Mouse (Mus musculus): ENCODE measurements around the gene Hist1h4h. TPM values are rescaled to one million over a fixed set of nuclear protein-coding genes. Genes with fewer than 3 reads are reported as not detected.

The Hist1h4h gene
- 5.1 and 5.6 TPM in 2 replicates for polyA plus RNA-seq (2014; fragmentation: Nextera tagmentation; extraction: Ambion mirVana)

- under 1% methylated on average over 43 of the region's 70 CpGs for WGBS
- Histone ChIP-seq H3K27ac (replicated peaks; ENCODE audit: low read depth, low read length) (peak within 1 kb of the TSS; percentile 99), H3K4me2 (ENCODE audit: low read depth, low read length) (peak within 1 kb of the TSS; percentile 78), H3K9me3 (ENCODE audit: control insufficient read depth, low read length) (no peaks in the 10 kb centered on the region), H3K9ac (ENCODE audit: low read depth, low read length) (peak within 1 kb of the TSS; percentile 79), H3K36me3 (ENCODE audit: control insufficient read depth, insufficient read depth, low read length) (no peaks in the 10 kb centered on the region), H3K4me1 (ENCODE audit: control insufficient read depth, insufficient read depth, low read length) (peaks cover 23% of the 10 kb centered on the region), H3K4me3 (ENCODE audit: low read depth, low read length) (peak within 1 kb of the TSS; percentile 56), H3K27me3 (replicated peaks; ENCODE audit: control insufficient read depth, insufficient read depth, low read length) (no peaks in the 10 kb centered on the region)
- DNase-seq (ENCODE audit: low spot score) = peak; percentile 98
- peak; percentile 84 for ATAC-seq (ENCODE audit: low read depth)
Observed at GRCm38 (mm10) chr13:23530901-23531875, at the start of gene Hist1h4h. Hist1h4h (plus strand) TSS chr13:23531050.

GRCm38 (mm10) chr13:23483153-23483552 lies 47.7 kb upstream of the Hist1h4h start:
- WGBS = 85% methylated on average over 2 of the region's 2 CpGs

GRCm38 (mm10) chr13:23485271-23485670 lies 45.6 kb upstream of the Hist1h4h start:
- no peaks in the 10 kb centered on the region for H3K36me3 ChIP-seq (ENCODE audit: control insufficient read depth, insufficient read depth, low read length)
- ATAC-seq (ENCODE audit: low read depth) (no peak), DNase-seq (ENCODE audit: low spot score) (peak; percentile 45)
- no peaks in the 10 kb centered on the region for H3K27me3 ChIP-seq (replicated peaks; ENCODE audit: control insufficient read depth, insufficient read depth, low read length)
- H3K27ac ChIP-seq (replicated peaks; ENCODE audit: low read depth, low read length) = no peak overlapping the region
- 33% methylated on average over 5 of the region's 5 CpGs for WGBS
- H3K4me3 ChIP-seq (ENCODE audit: low read depth, low read length) = no peak overlapping the region
- H3K4me1 ChIP-seq (ENCODE audit: control insufficient read depth, insufficient read depth, low read length) = peaks cover 13% of the 10 kb centered on the region; the same call in 1 of the 2 replicates
- no peak overlapping the region for H3K9ac ChIP-seq (ENCODE audit: low read depth, low read length)
- H3K4me2 ChIP-seq (ENCODE audit: low read depth, low read length) = no peak overlapping the region
- H3K9me3 ChIP-seq (ENCODE audit: control insufficient read depth, low read length) = no peaks in the 10 kb centered on the region

More at GRCm38 (mm10) chr13:23483153-23483552, 47.7 kb upstream of the Hist1h4h start:
- ATAC-seq (ENCODE audit: low read depth) = no peak
- Histone ChIP-seq H3K4me3 (ENCODE audit: low read depth, low read length) (no peak overlapping the region), H3K36me3 (ENCODE audit: control insufficient read depth, insufficient read depth, low read length) (no peaks in the 10 kb centered on the region), H3K4me1 (ENCODE audit: control insufficient read depth, insufficient read depth, low read length) (peaks cover 12% of the 10 kb centered on the region; the same call in 1 of the 2 replicates), H3K27me3 (replicated peaks; ENCODE audit: control insufficient read depth, insufficient read depth, low read length) (no peaks in the 10 kb centered on the region), H3K27ac (replicated peaks; ENCODE audit: low read depth, low read length) (no peak overlapping the region), H3K9ac (ENCODE audit: low read depth, low read length) (no peak overlapping the region), H3K4me2 (ENCODE audit: low read depth, low read length) (no peak overlapping the region), H3K9me3 (ENCODE audit: control insufficient read depth, low read length) (no peaks in the 10 kb centered on the region)
- no peak for DNase-seq (ENCODE audit: low spot score)

GRCm38 (mm10) chr13:23488400-23489322 lies 42.2 kb upstream of the Hist1h4h start, which contains the start of gene Btn2a2:
Btn2a2 (minus strand) TSS chr13:23488857.
- Histone ChIP-seq H3K9me3 (ENCODE audit: control insufficient read depth, low read length) (no peaks in the 10 kb centered on the region), H3K9ac (ENCODE audit: low read depth, low read length) (peak within 1 kb of the TSS; percentile 59), H3K36me3 (ENCODE audit: control insufficient read depth, insufficient read depth, low read length) (no peaks in the 10 kb centered on the region), H3K27ac (replicated peaks; ENCODE audit: low read depth, low read length) (no peak within 1 kb of the TSS), H3K4me3 (ENCODE audit: low read depth, low read length) (peak within 1 kb of the TSS; percentile 39), H3K27me3 (replicated peaks; ENCODE audit: control insufficient read depth, insufficient read depth, low read length) (no peaks in the 10 kb centered on the region), H3K4me1 (ENCODE audit: control insufficient read depth, insufficient read depth, low read length) (peaks cover 13% of the 10 kb centered on the region; the same call in 1 of the 2 replicates), H3K4me2 (ENCODE audit: low read depth, low read length) (peak within 1 kb of the TSS; percentile 71)
- peak; percentile 98 for ATAC-seq (ENCODE audit: low read depth)
- peak; percentile 97 for DNase-seq (ENCODE audit: low spot score)
- 3% methylated on average over 13 of the region's 14 CpGs for WGBS

- Histone ChIP-seq H3K4me1 (ENCODE audit: control insufficient read depth, insufficient read depth, low read length) (peaks cover 6% of the 10 kb centered on the region; the same call in 1 of the 2 replicates), H3K4me2 (ENCODE audit: low read depth, low read length) (no peak overlapping the region), H3K36me3 (ENCODE audit: control insufficient read depth, insufficient read depth, low read length) (no peaks in the 10 kb centered on the region), H3K27me3 (replicated peaks; ENCODE audit: control insufficient read depth, insufficient read depth, low read length) (no peaks in the 10 kb centered on the region), H3K9ac (ENCODE audit: low read depth, low read length) (no peak overlapping the region), H3K9me3 (ENCODE audit: control insufficient read depth, low read length) (no peaks in the 10 kb centered on the region), H3K4me3 (ENCODE audit: low read depth, low read length) (no peak overlapping the region), H3K27ac (replicated peaks; ENCODE audit: low read depth, low read length) (no peak overlapping the region)
- ATAC-seq (ENCODE audit: low read depth) (no peak), DNase-seq (ENCODE audit: low spot score) (no peak)
- 82% methylated on average over 1 of the region's 1 CpGs for WGBS
Observed at GRCm38 (mm10) chr13:23490863-23491262, 40.0 kb upstream of the Hist1h4h start.

- ATAC-seq (ENCODE audit: low read depth) = no peak
Observed at GRCm38 (mm10) chr13:23491263-23491662, 39.6 kb upstream of the Hist1h4h start.

GRCm38 (mm10) chr13:23491990-23492389 lies 38.9 kb upstream of the Hist1h4h start:
- 10% methylated on average over 14 of the region's 14 CpGs for WGBS
- DNase-seq (ENCODE audit: low spot score) = peak; percentile 8
- peak overlapping the region; percentile 28 for H3K4me2 ChIP-seq (ENCODE audit: low read depth, low read length)

More at GRCm38 (mm10) chr13:23491263-23491662, 39.6 kb upstream of the Hist1h4h start:
- Histone ChIP-seq H3K36me3 (ENCODE audit: control insufficient read depth, insufficient read depth, low read length) (no peaks in the 10 kb centered on the region), H3K4me1 (ENCODE audit: control insufficient read depth, insufficient read depth, low read length) (peaks cover 6% of the 10 kb centered on the region; the same call in 1 of the 2 replicates), H3K9ac (ENCODE audit: low read depth, low read length) (no peak overlapping the region), H3K27me3 (replicated peaks; ENCODE audit: control insufficient read depth, insufficient read depth, low read length) (no peaks in the 10 kb centered on the region), H3K4me3 (ENCODE audit: low read depth, low read length) (no peak overlapping the region), H3K4me2 (ENCODE audit: low read depth, low read length) (no peak overlapping the region), H3K27ac (replicated peaks; ENCODE audit: low read depth, low read length) (no peak overlapping the region), H3K9me3 (ENCODE audit: control insufficient read depth, low read length) (no peaks in the 10 kb centered on the region)
- no peak for DNase-seq (ENCODE audit: low spot score)
- 14% methylated on average over 1 of the region's 1 CpGs for WGBS

GRCm38 (mm10) chr13:23495526-23495925 lies 35.3 kb upstream of the Hist1h4h start:
- Histone ChIP-seq H3K9me3 (ENCODE audit: control insufficient read depth, low read length) (no peaks in the 10 kb centered on the region), H3K27ac (replicated peaks; ENCODE audit: low read depth, low read length) (no peak overlapping the region), H3K36me3 (ENCODE audit: control insufficient read depth, insufficient read depth, low read length) (no peaks in the 10 kb centered on the region), H3K4me3 (ENCODE audit: low read depth, low read length) (no peak overlapping the region), H3K9ac (ENCODE audit: low read depth, low read length) (no peak overlapping the region), H3K4me1 (ENCODE audit: control insufficient read depth, insufficient read depth, low read length) (no peaks in the 10 kb centered on the region), H3K27me3 (replicated peaks; ENCODE audit: control insufficient read depth, insufficient read depth, low read length) (no peaks in the 10 kb centered on the region), H3K4me2 (ENCODE audit: low read depth, low read length) (no peak overlapping the region)
- DNase-seq (ENCODE audit: low spot score) = no peak
- no peak for ATAC-seq (ENCODE audit: low read depth)
- WGBS = 75% methylated on average over 6 of the region's 6 CpGs

More at GRCm38 (mm10) chr13:23491990-23492389, 38.9 kb upstream of the Hist1h4h start:
- Histone ChIP-seq H3K9ac (ENCODE audit: low read depth, low read length) (no peak overlapping the region), H3K27ac (replicated peaks; ENCODE audit: low read depth, low read length) (no peak overlapping the region), H3K36me3 (ENCODE audit: control insufficient read depth, insufficient read depth, low read length) (no peaks in the 10 kb centered on the region), H3K4me1 (ENCODE audit: control insufficient read depth, insufficient read depth, low read length) (peaks cover 6% of the 10 kb centered on the region; the same call in 1 of the 2 replicates), H3K27me3 (replicated peaks; ENCODE audit: control insufficient read depth, insufficient read depth, low read length) (no peaks in the 10 kb centered on the region), H3K4me3 (ENCODE audit: low read depth, low read length) (0 out of 2 replicates have a peak overlapping the region, but pooled peaks have one; percentile 16), H3K9me3 (ENCODE audit: control insufficient read depth, low read length) (no peaks in the 10 kb centered on the region)
- no peak for ATAC-seq (ENCODE audit: low read depth)
